Mouse (Mus musculus): ENCODE results near the gene Terf2. TPM values are rescaled to one million over a fixed set of nuclear protein-coding genes. Genes with fewer than 3 reads are reported as not detected.

Gene Terf2
- 21.2 and 23.9 TPM in 2 replicates for polyA plus RNA-seq (2012)

DNA sequence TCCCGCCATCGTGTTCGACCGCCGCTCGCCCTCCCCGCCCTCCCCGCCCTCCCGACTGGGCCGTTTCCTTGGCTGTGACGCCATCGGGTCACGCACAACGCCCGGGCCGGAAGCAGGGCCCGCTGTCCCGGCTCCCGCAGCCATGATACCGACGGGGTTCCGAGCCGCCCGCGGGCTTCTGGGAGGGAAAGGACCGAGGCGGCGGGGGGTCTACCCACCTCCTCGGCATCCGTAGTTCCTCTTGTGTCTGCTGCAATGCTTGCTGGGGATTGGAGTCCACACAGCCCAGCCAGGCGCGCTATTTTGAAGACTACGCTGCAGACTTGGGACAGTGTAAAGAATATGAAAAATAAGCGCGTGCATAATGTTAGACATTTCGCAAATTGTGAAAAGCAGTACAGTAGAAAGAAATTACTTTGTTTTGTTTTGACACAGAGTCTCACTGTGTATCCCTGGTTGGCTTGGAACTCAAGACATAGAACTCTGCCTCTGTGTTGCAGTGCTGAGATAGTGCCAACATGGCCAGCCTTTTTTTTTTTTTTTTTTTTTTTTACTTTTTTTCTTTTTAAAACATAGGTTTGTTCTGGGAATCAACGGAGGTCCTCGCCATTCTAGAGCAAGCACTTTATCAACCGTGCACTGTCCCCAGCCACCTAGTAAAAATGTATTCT is at the start of gene Terf2:
Terf2 (minus strand) TSS at position 182 of the 671 bp plus-strand sequence.

DNA sequence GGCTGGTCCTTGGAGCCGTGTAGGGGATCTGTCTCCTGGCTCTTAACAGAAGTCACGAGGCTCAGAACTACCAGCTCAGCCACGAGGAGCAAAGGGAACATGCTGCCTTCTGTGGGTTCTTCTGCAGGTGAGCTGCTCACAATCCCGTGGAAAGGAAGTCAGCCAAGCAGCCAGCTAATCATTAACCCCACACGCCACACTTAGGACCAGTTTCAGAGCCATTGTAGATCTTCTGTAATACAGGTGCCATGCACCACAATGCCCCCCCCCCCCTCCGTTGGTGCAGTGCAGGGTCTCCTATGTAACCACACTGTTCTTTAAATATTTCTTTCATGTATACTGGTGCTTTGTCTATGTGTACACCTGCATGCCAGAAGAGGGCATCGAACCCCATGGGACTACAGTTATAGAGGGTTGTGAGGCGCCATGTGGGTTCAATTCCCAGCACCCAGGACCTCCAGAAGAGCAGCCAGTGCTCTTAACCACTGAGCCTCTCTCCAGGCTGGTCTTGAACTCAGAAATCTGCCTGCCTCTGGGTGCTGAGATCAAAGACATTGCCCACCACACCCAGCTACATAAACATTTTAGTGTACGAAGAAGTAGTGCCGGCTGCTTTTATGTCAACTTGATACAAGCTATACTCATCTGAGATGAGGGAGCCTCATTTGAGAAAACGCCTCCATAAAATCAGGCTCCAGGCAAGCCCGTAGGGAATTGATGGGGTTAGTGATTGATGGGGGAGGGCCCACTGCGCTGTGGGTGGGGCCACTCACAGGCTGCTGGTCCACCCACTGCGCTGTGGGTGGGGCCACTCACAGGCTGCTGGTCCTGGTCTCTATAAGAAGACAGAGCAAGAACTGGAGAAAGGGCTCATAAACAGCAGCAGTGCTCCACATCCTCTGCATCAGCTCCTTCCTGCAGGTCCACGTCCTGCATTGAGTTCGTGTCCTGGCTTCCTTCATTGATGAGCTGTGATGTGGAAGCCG is 30.5 kb downstream of the Terf2 start, which contains the start of gene Tmed6:
Tmed6 (minus strand) TSS at position 134 of the 986 bp plus-strand sequence.

DNA sequence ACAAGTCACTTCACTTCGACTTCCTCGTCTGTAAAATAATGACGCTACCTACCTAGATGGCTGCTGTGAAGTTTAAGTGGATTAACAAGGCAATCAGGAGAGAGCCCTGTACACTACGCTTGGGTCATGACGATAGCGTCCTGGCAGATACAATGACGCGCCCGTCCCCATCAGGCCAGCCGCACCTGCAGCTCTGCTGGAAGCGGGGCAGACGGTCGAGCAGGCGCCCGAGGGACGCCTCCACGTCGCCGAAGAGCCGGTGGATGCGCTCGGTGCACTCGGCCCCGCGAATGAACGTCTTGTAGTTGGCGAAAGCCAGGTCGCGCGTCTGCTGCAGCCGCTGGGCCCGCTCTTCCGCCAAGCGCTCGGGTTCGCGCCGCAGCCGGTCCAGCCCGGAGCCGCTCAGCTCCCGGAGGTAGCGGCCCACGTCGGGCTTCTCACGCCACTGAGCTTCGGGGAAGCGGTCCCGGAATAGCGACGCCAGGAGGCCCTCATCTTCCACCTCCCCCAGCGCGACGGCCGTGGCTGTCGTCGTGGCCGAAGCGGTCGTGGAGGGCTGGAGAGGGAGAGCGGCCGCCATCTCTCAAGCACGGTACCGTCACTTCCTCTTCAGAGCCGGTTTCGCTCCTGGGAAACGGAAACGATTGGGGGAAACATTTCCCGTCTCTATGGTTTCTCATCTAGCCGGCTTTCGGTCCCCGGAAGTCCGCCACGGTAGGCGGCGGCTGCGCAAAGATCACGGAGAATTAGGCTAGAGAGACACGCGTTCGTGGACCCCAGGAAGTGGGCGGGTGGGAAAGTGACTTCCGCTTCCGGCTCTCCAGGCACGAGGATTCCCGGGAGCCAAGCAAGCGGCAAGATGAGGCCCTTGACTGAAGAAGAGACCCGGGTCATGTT is 40.0 kb downstream of the Terf2 start, which contains the start of the genes Cog8 and Nip7:
Cog8 (minus strand) TSS at position 614 of the 897 bp plus-strand sequence.
Nip7 (plus strand) TSS at position 802 of the 897 bp plus-strand sequence.

DNA sequence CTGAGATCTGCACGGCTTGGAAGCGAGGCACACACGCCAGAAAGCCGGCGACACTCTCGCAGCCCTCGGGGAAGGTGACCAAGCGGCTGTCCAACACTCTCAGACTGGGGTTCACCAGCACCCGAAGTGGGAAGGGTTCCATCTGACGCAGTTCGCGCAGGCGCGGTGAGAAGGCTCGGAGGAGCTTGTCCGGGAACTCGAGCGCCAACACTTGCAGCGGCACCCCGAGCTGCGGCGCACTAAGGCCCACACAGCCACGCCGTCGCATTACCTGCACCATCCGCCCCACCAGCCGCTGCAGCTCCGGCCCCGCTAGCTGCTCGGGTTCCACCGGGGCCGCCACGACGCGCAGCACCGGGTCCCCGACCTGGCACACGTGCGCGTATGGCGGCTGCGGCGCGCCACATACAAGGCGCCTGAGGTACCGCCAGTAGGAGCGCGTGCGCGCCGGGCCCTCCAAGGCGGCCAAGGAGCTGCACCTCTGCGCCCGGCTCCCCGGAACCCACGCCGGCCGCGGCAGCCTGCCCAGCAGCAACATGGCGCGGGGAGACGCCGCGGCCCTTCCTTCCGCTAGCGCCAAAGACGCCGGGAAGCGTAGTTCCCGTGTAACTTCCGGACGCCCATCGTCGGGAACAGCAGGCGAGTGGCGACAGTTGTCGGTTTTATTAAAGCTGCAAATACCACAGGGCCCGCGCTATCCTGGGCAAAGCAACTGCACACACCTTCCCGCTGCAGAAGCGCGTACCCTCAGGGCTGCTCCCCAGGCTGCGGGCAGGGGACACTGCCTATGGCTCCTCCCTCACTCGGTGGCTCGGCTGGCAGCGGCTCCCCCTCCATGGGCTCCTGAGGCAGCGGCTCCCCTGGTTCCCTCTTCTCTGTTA is 48.0 kb downstream of the Terf2 start, which contains the start of gene Pdf:
Pdf (minus strand) TSS at position 554 of the 881 bp plus-strand sequence.

DNA sequence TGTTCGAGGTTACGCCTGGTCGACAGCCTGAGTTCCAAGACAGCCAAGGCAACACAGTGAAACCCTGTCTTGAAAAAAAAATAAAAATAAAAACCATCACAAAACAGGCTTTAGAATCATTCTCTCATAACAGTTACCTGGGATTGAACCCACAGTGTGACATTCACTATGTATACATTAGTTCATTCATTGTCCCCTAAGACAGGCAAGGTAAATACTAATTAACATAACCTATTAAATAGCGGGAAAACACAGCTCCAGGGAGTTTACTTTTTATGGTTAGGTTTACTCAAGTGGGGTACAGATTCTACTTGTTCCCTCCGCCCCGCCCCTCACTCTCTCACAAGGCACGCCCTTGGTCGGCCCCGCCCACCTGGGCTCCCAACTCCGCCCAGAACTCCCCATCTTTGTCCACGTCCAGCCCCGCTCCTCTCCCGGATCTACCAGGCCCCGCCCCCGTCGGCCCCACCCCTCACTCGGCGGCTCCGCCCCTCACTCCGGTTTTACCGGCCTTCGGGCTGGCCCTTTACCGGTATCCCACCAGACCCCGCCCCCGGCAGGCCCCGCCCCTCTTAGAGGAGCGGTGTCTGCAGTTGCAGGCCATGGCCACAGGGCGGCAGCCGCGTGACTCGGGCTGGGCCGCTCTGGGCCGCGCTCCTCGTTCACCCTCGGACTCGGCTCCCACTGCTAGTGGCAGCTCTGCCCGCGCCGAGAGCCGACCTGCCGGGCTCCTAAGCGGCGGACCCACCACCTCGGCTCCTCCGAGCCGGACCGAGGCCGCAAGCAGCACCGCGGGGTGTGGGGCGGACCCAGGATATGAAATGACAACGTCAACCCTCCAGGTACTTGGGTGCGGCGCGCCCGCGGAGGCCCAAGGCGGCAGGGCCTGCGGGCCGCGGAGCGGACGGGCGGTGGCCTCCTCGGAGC is 65.4 kb downstream of the Terf2 start, which contains the start of gene Vps4a:
Vps4a (plus strand) TSS at position 573 of the 927 bp plus-strand sequence.

Other genes with a start within 250 kb of the Terf2 start
- not detected in 2 replicates for gene Has3, start 226.3 kb downstream of the Terf2 start, polyA plus RNA-seq (2012)
- 10.0 and 16.5 TPM in 2 replicates for gene Utp4, start 202.9 kb downstream of the Terf2 start, polyA plus RNA-seq (2012)
- 4.4 and 8.0 TPM in 2 replicates for gene Sntb2, start 160.8 kb downstream of the Terf2 start, polyA plus RNA-seq (2012)
- gene Vps4a, start 65.3 kb downstream of the Terf2 start, polyA plus RNA-seq (2012), result 23.3 and 26.7 TPM in 2 replicates
- 19.1 and 21.1 TPM in 2 replicates for gene Pdf, start 47.9 kb downstream of the Terf2 start, polyA plus RNA-seq (2012)
- 17.3 and 17.5 TPM in 2 replicates for gene Cog8, start 39.9 kb downstream of the Terf2 start, polyA plus RNA-seq (2012)
- gene Nip7, start 39.7 kb downstream of the Terf2 start, polyA plus RNA-seq (2012), result 10.3 and 19.1 TPM in 2 replicates
- gene Tmed6, start 30.9 kb downstream of the Terf2 start, polyA plus RNA-seq (2012), result 0.08 TPM in 1 of 2 replicates, not detected in the other
- 22.5 and 24.1 TPM in 2 replicates for gene Cyb5b, start 54.1 kb upstream of the Terf2 start, polyA plus RNA-seq (2012)
- gene Nfat5, start 196.9 kb upstream of the Terf2 start, polyA plus RNA-seq (2012), result 3.5 and 5.3 TPM in 2 replicates

Data from megakaryocyte-erythroid progenitor cell, adult 5 weeks (primary cell).